Mouse (Mus musculus) lung, postnatal 0 days (tissue): ENCODE measurements at regions not wholly inside any gene's neighbourhood (a gene's known extent, or its start where the extent isn't known, plus 50 kb on each side); places are given as distances from the start of the nearest gene placed in this dataset.
A peak's percentile ranks its signal among the peaks of the same experiment; 100 is the strongest.

Experiments
- ATAC-seq: fragments of 200-750 bp; cut with Nextera tagmentation; 2 replicates; pipeline ENCODE4 v1.8.0; 2017; ENCODE audit warnings: moderate library complexity
- DNase-seq: peaks from one replicate; pipeline ENCODE4 v3.0.0-alpha.2; 2016; ENCODE audit warnings: low spot score
- H3K27ac ChIP-seq: fragments of 300-500 bp; sonication (generic); 2 replicates; pipeline ENCODE4 v1.5.1; 2014; ENCODE audit warnings: antibody characterized with exemption, mild to moderate bottlenecking, low read length, mixed read lengths
- H3K27me3 ChIP-seq: fragments of 300-500 bp; sonication (generic); replicated peaks from 2 replicates; pipeline ENCODE4 v1.6.1; 2014; ENCODE audit warnings: low read length, mixed read lengths; ENCODE audit not compliant: insufficient read depth
- H3K36me3 ChIP-seq: fragments of 300-500 bp; sonication (generic); 2 replicates; pipeline ENCODE4 v1.6.1; 2014; ENCODE audit warnings: low read length, mixed read lengths; ENCODE audit not compliant: insufficient read depth
- H3K4me1 ChIP-seq: fragments of 300-500 bp; sonication (generic); 2 replicates; pipeline ENCODE4 v1.6.1; 2014; ENCODE audit warnings: antibody characterized with exemption, low read depth, low read length, mixed read lengths; ENCODE audit not compliant: insufficient read depth
- H3K4me2 ChIP-seq: fragments of 300-500 bp; sonication (generic); replicated peaks from 2 replicates; pipeline ENCODE4 v1.6.1; 2014; ENCODE audit warnings: low read depth, mild to moderate bottlenecking, low read length, moderate library complexity, mixed read lengths
- H3K4me3 ChIP-seq: fragments of 300-500 bp; sonication (generic); 2 replicates; pipeline ENCODE4 v1.5.1; 2014; ENCODE audit warnings: low read depth, low read length
- H3K9ac ChIP-seq: fragments of 300-500 bp; sonication (generic); replicated peaks from 2 replicates; pipeline ENCODE4 v1.6.1; 2014; ENCODE audit warnings: low read depth, mild to moderate bottlenecking
- H3K9me3 ChIP-seq: fragments of 300-500 bp; sonication (generic); 2 replicates; pipeline ENCODE4 v1.6.1; 2016; ENCODE audit warnings: low read length, mixed read lengths
- CTCF ChIP-seq: IDR thresholded peaks from 2 replicates; pipeline ENCODE4 v1.5.1; 2016; ENCODE audit warnings: antibody characterized with exemption, mild to moderate bottlenecking
- EP300 ChIP-seq: IDR thresholded peaks from 2 replicates; pipeline ENCODE4 v1.6.1; 2016; ENCODE audit warnings: antibody characterized with exemption, mild to moderate bottlenecking, control low read depth
- WGBS: fragments of 180-500 bp; shearing (Covaris S2); extraction: QIAGEN DNeasy Blood & Tissue Kit; methylation state at CpG from one replicate; pipeline ENCODE4 v1.1.7; 2014; 5-methylcytosine and 5-hydroxymethylcytosine counted together

DNA sequence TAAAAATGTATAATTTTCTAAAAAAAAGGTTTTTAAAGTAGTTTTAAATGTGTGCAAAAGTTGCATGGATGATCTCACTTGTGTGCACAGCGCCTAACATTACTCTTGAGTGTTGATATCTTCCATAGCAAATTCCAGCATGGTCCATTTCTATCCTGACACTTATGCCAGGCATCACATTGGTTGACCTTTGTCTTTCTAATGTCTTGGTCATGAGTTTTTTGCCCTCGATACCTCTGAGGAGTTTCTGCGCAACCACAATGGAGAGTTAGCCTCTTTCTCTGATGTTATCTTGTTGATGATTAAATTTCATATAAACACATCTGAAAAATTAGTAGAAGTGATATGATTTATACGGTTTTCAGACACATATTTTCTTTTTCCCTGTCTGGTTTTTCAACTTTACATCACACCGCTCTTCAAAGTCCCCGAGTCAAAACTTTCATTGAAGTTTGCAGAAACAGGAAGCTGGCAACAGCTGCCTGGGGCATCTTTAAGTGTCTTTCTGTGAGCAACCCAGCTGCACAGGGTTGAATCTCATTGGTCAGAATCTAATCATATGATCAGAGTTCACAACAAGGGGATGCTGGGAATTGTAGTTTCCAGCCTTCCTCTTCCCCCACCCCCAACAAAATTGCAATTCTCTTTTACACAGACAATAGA lies 107.8 kb upstream of the Arhgap24 start:
- TF ChIP-seq CTCF: no peak
- TF ChIP-seq EP300: no peak
- H3K27me3 ChIP-seq: no peaks in the 10 kb centered on the region
- DNase-seq (peak; percentile 50), ATAC-seq (peak; percentile 52)
- no peaks in the 10 kb centered on the region for H3K36me3 ChIP-seq
- WGBS: 60% methylated on average over 6 of the region's 6 CpGs
- no peak overlapping the region for H3K4me3 ChIP-seq
- H3K27ac ChIP-seq: no peak overlapping the region
- no peak overlapping the region for H3K9ac ChIP-seq
- no peak overlapping the region for H3K4me2 ChIP-seq
- no peaks in the 10 kb centered on the region for H3K9me3 ChIP-seq
- no peaks in the 10 kb centered on the region for H3K4me1 ChIP-seq

- no peak for ATAC-seq
- TF ChIP-seq CTCF (no peak), EP300 (no peak)
- Histone ChIP-seq H3K9me3 (no peaks in the 10 kb centered on the region), H3K4me1 (no peaks in the 10 kb centered on the region), H3K36me3 (no peaks in the 10 kb centered on the region), H3K9ac (no peak overlapping the region), H3K4me3 (no peak overlapping the region), H3K27ac (no peak overlapping the region), H3K4me2 (no peak overlapping the region), H3K27me3 (no peaks in the 10 kb centered on the region)
- WGBS: 77% methylated on average over 11 of the region's 11 CpGs
- DNase-seq: no peak
These were observed 107.0 kb upstream of the Arhgap24 start for GRCm38 (mm10) chr5:102373972-102374755.

GRCm38 (mm10) chr5:102375339-102375738 lies 105.9 kb upstream of the Arhgap24 start:
- Histone ChIP-seq H3K4me2 (no peak overlapping the region), H3K4me3 (no peak overlapping the region), H3K27me3 (no peaks in the 10 kb centered on the region), H3K27ac (no peak overlapping the region), H3K36me3 (no peaks in the 10 kb centered on the region), H3K9ac (no peak overlapping the region), H3K9me3 (no peaks in the 10 kb centered on the region), H3K4me1 (no peaks in the 10 kb centered on the region)
- no peak for DNase-seq
- WGBS: 73% methylated on average over 2 of the region's 2 CpGs
- TF ChIP-seq CTCF: no peak
- TF ChIP-seq EP300: no peak
- ATAC-seq: no peak

- H3K4me2 ChIP-seq: no peak overlapping the region
- WGBS: 74% methylated on average over 3 of the region's 3 CpGs
- H3K9ac ChIP-seq: no peak overlapping the region
- no peak overlapping the region for H3K4me3 ChIP-seq
- TF ChIP-seq CTCF (no peak), EP300 (no peak)
- no peaks in the 10 kb centered on the region for H3K27me3 ChIP-seq
- no peaks in the 10 kb centered on the region for H3K4me1 ChIP-seq
- H3K9me3 ChIP-seq: no peaks in the 10 kb centered on the region
- ATAC-seq: no peak; the same call in 1 of the 2 replicates
- no peak for DNase-seq
- H3K36me3 ChIP-seq: no peaks in the 10 kb centered on the region
- no peak overlapping the region for H3K27ac ChIP-seq
These were observed 87.2 kb upstream of the Arhgap24 start for GRCm38 (mm10) chr5:102393941-102394340.

- Histone ChIP-seq H3K4me2 (no peak overlapping the region), H3K27ac (no peak overlapping the region), H3K4me1 (no peaks in the 10 kb centered on the region), H3K4me3 (no peak overlapping the region), H3K27me3 (no peaks in the 10 kb centered on the region), H3K36me3 (no peaks in the 10 kb centered on the region), H3K9ac (no peak overlapping the region), H3K9me3 (no peaks in the 10 kb centered on the region)
- WGBS: 33% methylated on average over 11 of the region's 11 CpGs
- ATAC-seq (no peak), DNase-seq (no peak)
- TF ChIP-seq CTCF (no peak), EP300 (no peak)
These were observed 85.5 kb upstream of the Arhgap24 start for GRCm38 (mm10) chr5:102395608-102396146.

DNA sequence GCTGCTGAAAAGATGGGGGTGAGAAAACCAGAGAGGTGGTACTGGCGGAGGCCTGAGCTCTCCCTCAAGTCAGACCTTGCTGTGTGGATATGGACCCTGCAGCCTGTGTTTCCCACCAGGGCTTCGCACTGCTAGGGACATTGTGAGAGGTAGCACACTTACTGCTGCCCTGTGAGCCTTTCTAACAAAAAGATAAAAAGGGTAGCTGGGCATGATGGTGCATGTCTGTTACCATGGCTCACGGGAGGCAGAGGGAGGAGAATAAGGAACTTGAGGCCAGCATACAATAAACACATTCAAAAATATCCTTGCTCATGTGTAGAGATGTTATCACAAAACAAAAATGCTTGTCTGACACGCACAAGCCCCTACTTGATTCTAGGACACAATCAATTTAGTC lies 82.2 kb upstream of the Arhgap24 start:
- H3K36me3 ChIP-seq: no peaks in the 10 kb centered on the region
- 72% methylated on average over 4 of the region's 4 CpGs for WGBS
- H3K4me3 ChIP-seq: no peak overlapping the region
- no peak for ATAC-seq
- H3K27me3 ChIP-seq: no peaks in the 10 kb centered on the region
- no peak overlapping the region for H3K4me2 ChIP-seq
- H3K4me1 ChIP-seq: no peaks in the 10 kb centered on the region
- no peak for DNase-seq
- no peak overlapping the region for H3K27ac ChIP-seq
- H3K9ac ChIP-seq: no peak overlapping the region
- no peaks in the 10 kb centered on the region for H3K9me3 ChIP-seq
- TF ChIP-seq EP300: no peak
- no peak for TF ChIP-seq CTCF
